Mouse (Mus musculus) kidney, postnatal 14 days (tissue): ENCODE data around the gene Rasal2.
"Not testable (repeated sequence)": the region's sequence is repeated elsewhere in the genome, so short reads cannot be mapped to it uniquely, and the experiment has no call there.

ENCODE experiments used
- DNase-seq: peaks from one replicate; pipeline ENCODE4 v3.0.0; 2022; ENCODE audit warnings: mixed read lengths

Gene Rasal2

GRCm38 (mm10) chr1:157236650-157237344 lies 175.6 kb downstream of the Rasal2 start:
- DNase-seq = not testable (repeated sequence)

GRCm38 (mm10) chr1:157233451-157233850 lies 178.9 kb downstream of the Rasal2 start:
- no peak for DNase-seq

GRCm38 (mm10) chr1:157232372-157232771 lies 180.0 kb downstream of the Rasal2 start:
- no peak for DNase-seq

GRCm38 (mm10) chr1:157231016-157231415 lies 181.4 kb downstream of the Rasal2 start:
- no peak for DNase-seq

GRCm38 (mm10) chr1:157230386-157230785 lies 182.0 kb downstream of the Rasal2 start:
- no peak for DNase-seq

- no peak for DNase-seq
Measured at GRCm38 (mm10) chr1:157225013-157225412, 187.4 kb downstream of the Rasal2 start.

GRCm38 (mm10) chr1:157220910-157221309 lies 191.5 kb downstream of the Rasal2 start:
- no peak for DNase-seq

- DNase-seq = no peak
Measured at GRCm38 (mm10) chr1:157220466-157220865, 191.9 kb downstream of the Rasal2 start.

GRCm38 (mm10) chr1:157208754-157209153 lies 203.6 kb downstream of the Rasal2 start:
- no peak for DNase-seq

- DNase-seq = no peak
Measured at GRCm38 (mm10) chr1:157205685-157206084, 206.7 kb downstream of the Rasal2 start.

GRCm38 (mm10) chr1:157183043-157183442 lies 229.4 kb downstream of the Rasal2 start:
- DNase-seq = no peak

- no peak for DNase-seq
Measured at GRCm38 (mm10) chr1:157182431-157182830, 230.0 kb downstream of the Rasal2 start.

GRCm38 (mm10) chr1:157181081-157181480 lies 231.3 kb downstream of the Rasal2 start:
- no peak for DNase-seq

GRCm38 (mm10) chr1:157178988-157179764 lies 233.2 kb downstream of the Rasal2 start:
- DNase-seq = no peak

GRCm38 (mm10) chr1:157169292-157169691 lies 243.1 kb downstream of the Rasal2 start:
- DNase-seq = no peak

GRCm38 (mm10) chr1:157168891-157169290 lies 243.5 kb downstream of the Rasal2 start:
- DNase-seq = no peak

- DNase-seq = no peak
Measured at GRCm38 (mm10) chr1:157153781-157154180, 258.6 kb downstream of the Rasal2 start.

- no peak for DNase-seq
Measured at GRCm38 (mm10) chr1:157150107-157150506, 262.3 kb downstream of the Rasal2 start.

GRCm38 (mm10) chr1:157144621-157145020 lies 267.8 kb downstream of the Rasal2 start:
- DNase-seq = no peak

- peak; percentile 18 for DNase-seq
Measured at GRCm38 (mm10) chr1:157143326-157143932, 269.0 kb downstream of the Rasal2 start.

- DNase-seq = no peak
Measured at GRCm38 (mm10) chr1:157141014-157141413, 271.4 kb downstream of the Rasal2 start.

GRCm38 (mm10) chr1:157137854-157138241 lies 274.5 kb downstream of the Rasal2 start:
- no peak for DNase-seq

GRCm38 (mm10) chr1:157137132-157137853 lies 275.1 kb downstream of the Rasal2 start:
- DNase-seq = no peak
